Mouse (Mus musculus) cerebellum, postnatal 14 days (tissue): Measurements from ENCODE around the gene Rpl7a.
"Not testable (repeated sequence)": the region's sequence is repeated elsewhere in the genome, so short reads cannot be mapped to it uniquely, and the experiment has no call there.

Experiments
- DNase-seq, 2 experiments: peaks; one replicate each; pipeline ENCODE4 v3.0.0; 2021; ENCODE audit warnings: mixed read lengths in 2 of 2

Rpl7a gene

DNA sequence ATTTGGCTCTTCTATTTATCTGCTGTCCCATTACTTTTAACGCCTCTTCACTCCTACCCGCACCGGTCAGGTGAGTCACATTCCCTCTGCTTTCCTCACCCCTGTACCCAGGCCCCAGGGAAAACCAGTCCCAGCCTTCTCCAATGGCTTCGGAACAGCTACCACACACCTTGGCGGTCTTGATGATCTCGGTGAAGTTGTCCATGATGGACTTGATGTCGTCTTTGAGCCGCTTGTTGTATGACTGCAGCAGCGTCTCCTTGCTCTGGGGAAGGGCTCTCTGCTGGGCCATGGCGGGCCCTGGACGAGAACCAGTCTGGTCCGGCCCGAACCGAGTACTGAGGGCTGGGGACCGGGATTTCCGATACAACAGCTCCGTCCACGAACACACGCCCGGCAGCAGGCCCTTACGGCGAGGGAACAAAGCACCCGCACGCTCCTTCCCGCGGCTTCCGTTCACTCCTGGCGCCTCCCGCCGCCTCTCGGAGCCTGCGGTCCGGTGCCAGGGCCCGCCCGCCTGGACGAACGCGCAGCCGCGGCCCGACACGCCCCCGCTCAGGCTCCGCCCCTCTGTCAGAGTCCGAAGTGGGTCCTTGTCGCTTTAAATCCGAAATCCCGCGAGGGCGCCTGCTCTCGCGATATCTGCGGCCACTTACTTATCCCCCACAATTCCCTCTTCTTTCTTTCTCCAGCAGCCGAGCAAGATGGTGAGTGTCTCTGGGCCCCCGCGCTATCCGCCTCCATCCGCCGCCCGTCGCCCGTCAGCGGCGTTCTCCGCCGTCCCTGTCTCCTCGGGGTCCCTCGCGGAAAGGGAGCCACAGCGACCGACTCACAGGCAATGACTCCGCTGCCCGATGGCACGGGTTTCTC lies at the start of gene Rpl7a, which contains the start of gene Med22:
Gene Rpl7a, plus strand, starts transcription at position 641 of the 870 bp plus-strand sequence.
Gene Med22, minus strand, starts transcription at position 554 of the 870 bp plus-strand sequence.
- DNase-seq: peak; percentile 100

DNA sequence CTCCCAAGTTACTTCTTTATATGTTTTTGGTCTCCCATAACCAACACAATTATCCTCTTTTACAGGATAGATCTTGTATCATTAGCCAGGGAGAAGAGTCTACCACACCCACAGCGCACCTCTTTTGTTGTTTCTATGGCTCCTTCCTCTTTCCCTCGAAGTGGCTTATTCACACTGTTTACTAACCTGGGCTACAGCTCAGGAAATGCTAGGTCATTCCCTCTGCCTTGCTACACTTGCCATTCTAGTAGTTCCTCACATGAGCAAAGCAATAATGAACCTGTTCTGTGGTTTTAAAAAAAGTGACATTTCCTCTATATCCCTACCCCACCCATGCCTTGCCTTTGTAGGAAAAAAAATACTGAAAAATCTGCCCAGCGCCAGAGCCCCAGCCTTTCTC lies 47.7 kb upstream of the Rpl7a start:
- no peak for DNase-seq

DNA sequence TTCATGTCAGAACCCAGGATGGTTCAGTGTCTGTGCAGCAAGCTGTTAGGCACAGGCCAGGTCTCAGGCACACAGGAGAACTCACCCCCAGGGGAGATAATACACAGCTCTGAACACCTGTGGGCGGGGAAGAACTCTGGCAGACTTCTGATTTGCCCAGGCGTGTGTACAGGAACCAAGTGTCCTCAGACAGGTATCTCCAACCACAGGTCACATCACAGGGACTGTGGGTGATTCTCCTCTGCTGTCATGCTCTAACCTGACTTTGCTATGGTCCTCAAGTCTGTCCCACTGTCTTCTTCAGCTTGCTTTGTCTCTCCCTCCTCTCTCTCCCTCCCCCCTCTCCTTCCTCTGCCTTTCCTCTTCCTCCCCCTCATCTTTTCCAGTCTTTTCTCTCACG lies 45.7 kb upstream of the Rpl7a start, which contains the start of gene Abo:
Gene Abo, minus strand, starts transcription at position 101 of the 400 bp plus-strand sequence.
- DNase-seq: no peak

DNA sequence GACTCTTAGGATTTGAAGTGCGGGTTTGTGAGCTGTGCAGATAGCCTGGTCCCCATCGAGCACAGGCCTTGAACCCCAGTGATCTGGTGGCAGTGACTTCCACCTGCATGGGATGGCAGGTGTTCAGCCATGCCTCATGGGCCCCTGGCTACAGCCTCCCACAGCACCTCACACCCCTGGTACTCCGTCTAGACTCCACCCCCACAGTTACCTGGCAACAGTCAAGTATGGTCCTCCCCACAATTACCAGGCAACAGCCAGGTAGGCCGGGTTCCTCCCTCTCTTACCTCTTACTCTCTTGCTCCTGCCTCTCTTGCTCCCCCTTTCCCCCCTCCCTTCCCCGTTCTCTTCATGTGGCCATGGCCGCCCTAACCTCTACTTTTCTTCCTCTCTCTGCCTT lies 39.9 kb upstream of the Rpl7a start:
- DNase-seq: no peak

DNA sequence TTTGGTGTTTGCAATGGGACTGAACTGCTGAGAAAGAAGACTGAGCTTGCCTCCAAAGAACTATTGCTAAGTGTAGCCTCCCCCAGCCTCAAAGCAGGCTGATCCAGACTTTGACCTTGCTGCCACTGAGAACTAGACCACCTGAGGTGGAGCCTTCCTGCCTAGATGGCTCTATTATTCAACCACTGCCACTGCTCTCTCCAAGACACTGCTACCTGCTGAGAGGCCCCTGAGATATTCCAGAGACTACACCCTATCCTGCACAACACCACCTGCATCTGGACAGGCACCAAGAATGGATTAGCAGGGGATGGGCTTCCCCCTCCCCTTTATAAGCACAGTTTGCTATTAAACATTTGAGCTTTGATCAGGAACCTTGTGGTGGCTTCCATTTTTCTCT lies 32.0 kb upstream of the Rpl7a start:
- DNase-seq: no peak

DNA sequence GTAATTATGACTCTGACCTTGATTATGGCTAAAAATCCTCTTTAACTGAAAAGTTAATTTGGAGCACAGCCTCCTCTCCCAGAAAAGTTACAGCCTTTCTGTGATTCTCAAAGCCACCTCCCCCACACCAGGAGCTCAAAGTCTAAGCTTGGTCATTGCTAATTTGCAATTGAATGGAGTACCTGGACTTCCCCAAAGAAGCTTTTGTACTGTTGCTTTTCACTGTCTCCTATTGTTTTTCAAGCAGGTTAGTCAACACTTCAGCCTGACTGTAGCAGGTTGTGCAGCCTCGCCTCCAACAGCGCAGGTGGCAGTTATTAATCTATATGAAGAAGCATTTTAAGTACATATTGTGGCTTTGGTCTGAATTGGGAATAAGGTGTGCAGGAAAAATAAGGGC lies 25.0 kb upstream of the Rpl7a start:
- not testable (repeated sequence) for DNase-seq

DNA sequence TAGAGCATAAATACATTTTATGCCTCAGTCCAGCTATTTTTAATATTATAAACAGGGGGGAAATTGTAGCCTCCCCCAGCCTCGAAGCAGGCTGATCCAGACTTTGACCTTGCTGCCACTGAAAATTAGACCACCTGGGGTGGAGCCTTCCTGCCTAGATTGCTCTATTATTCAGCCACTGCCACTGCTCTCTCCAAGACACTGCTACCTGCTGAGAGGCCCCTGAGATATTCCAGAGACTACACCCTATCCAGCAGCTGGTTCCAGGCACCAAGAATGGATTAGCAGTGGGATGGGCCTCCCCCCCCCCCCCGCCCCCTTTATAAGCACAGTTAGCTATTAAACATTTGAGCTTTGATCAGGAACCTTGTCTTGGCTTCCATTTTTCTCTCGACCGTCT lies 24.4 kb upstream of the Rpl7a start:
- DNase-seq: not testable (repeated sequence)

DNA sequence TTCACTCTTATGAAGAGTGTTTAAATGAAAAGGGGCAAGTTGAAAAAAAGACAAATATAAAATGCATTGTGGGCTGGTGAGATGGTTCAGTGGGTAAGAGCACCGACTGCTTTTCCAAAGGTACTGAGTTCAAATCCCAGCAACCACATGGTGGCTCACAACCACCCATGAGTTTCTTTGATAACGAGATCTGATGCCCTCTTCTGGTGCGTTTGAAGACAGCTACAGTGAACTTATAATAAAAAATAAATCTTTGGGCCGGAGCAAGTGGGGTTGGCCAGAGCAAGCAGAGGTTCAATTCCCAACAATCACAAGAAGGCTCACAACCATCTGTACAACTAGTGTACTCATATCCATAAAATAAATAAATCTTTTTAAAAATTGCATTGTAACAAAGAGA lies 14.7 kb upstream of the Rpl7a start:
- DNase-seq: no peak

DNA sequence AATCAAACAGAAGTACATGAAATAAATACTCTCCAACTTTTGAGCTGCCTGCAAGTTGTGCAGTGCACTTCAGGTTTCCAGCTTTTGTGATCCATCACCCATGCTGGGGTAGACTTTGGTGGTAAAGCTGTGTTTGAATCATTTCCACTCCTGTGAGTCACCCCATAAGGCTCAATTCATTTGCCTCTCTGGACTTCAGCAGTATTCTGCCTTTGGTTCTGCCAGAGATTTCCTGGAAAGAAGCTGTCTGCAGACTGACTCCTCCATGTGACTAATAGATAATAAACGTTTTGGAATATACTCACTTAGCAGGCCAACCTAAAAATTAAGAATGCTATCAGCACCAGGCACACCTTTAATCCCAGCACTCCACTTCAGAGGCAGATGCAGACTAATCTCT lies 9.8 kb upstream of the Rpl7a start:
- DNase-seq: no peak

DNA sequence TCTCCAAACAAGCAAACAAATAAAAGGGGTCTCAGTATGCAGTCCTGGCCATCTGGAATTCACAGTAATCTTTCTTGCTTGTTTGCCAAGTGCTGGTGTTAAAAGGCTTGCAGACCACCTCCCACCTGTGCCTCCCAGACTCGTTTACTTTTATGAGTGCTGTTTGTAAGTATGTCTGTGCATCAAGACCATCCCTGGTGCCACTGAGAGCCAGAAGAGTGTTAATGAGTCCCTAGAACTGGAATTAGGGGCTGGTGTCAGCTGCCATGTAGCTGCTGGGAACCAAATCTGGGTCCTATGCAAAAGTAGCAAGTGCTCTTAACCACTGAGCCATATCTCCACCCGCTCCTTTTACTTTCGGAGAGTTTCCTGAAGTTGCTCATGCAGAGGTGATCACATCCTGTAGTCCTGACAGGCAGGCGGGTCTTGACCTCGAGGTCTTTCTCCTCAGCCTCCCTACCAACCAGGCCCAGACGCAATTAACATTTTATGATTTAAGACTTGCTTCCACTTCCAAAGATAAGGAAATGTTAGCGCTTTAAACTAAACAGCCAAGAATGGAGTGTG lies 8.6 kb upstream of the Rpl7a start:
- no peak for DNase-seq

DNA sequence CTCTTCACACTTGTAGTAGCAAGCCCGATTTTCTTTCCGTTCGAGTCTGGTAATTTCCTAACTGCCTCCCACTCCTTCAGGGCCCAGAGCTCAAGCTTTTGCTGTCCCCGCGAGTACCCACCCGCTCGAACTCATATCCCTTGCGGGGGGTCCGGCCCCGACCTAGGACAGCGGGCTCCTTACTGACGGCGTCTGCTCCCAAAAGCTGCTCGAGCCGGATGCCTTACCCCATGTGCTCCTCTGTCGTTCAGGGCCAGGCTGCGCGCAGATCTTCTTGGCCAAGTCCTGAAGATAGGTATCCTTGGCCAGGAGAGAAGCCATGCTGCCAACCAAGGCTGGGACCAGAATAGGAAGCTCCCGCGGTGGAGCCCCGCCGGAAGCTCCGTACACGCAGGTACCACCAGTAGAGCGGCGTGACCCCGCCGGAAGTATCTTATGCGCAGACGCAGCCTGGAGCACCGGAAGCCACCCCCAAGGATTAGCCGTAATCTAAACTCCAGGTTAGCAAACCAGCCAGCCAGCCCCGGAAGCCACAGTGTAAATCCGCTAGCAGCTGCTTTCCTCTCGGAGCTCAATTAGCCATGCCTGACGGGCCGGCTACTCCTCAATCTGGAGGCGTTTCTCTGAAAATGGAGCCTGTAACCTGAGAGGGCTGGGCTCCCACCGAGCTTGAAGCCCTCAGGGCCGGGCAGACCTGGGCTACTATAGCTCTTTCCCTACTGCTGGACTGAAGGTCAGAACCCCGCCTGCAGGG lies 7.9 kb upstream of the Rpl7a start, which contains the start of gene Surf6:
Gene Surf6, minus strand, starts transcription at position 413 of the 754 bp plus-strand sequence.
- DNase-seq: peak; percentile 94

DNA sequence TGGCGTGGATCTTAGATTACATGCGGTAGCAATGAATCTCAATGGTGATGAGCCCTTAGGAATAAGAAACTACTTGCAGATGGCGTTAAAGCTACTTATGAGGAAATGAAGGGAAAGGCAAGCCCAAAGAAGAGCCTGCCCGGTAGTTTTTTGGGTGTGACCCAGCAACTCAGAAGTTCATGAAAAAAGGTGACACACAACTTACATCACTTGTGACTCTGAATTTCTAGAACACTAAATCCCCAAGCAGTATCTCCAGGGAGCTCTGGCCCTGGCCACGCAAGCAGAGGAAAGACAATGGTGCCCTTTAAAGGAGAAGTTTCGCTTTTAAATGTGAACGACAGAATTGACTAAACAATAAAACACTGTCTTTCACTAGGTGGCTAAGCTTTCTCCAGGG lies 7.3 kb upstream of the Rpl7a start:
- no peak for DNase-seq

DNA sequence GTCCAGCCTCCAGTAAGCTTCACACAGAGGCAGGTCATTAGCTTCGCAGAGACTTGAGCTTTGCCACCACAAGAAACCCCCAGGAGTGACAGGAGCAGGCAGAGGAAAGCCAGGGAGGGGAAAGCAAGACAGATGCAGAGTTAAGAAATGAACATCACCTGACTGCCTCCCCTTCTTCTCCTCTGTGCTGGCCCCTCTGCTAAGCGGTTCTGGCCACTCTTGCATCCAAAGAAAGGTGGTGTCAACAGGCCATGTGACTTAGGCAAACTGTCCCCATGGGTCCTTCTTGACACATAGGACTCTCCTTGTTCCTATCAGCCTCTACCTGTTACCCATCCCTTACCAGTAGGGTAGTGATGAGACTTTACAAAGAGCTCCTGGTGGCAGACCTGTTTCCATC lies 4.6 kb upstream of the Rpl7a start:
- no peak for DNase-seq

DNA sequence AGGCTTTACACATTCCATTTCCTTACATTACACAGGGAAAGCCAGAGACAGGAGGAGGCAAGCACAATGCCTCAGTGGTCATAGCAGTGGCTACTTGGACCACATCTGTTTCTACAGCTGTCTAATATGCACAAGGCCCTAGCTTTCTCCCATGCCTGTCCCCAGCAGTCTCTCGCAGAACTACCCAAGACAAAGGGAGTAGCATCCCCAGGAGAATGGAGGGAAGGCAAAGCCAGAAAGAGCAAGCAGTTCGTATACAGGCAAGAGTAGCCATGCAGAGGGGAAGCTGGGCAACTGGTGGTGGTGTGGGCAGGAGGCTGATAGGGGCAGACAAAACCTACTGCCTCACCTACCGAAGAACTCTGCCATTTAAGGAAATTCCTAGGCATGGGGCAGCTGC lies 4.1 kb upstream of the Rpl7a start:
- no peak for DNase-seq

DNA sequence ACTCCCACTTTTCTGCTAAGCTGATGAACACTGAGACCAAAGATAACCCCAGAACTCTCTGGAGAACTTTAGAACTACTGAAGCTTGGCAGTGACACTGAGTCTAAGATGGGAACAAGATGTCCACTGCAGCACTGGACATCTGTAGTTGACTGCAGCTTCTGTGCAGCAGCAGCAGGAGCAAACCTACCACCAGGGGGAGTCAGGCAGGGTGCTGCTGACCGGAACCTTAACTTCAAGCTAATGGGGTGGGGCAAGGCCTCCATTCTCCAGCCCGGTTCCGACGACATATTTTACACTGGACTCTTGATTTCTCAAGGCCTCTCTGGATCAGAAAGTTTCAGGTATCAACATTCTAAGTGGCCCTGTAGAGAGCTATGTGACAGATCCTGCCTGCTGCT lies 3.5 kb upstream of the Rpl7a start:
- peak; percentile 43 to 61 for DNase-seq

DNA sequence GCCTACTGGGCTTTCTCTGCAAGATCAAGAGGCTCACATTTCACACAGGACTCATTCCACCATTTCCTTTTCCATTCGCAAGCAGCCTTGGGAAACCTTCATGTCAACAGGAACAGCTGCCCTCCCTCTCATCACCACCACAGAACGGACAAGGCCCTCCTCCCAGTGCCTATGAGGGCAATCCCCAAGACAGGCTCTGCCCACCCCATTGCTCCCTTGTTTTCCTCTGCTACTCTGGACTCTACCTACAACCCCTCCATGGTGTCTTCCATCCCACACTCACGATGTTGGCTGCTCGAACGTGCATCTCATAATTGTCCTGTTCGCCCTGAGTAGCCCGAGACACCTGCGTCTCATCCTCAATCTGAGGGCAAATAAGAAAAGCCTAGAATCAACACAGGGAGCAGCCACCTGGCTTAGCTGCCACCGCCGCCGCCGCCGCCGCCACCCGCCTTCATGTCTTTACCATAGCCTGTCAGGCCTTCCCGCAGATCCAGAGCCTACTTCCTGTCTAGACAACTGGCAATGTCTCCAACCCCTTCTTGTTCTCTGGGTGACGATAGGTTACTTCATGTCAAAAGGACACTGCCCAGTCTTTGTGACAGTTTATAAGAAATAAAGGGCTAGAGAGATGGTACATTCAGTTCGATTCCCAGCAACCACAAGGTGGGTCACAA lies 1.7 kb upstream of the Rpl7a start:
- no peak for DNase-seq

DNA sequence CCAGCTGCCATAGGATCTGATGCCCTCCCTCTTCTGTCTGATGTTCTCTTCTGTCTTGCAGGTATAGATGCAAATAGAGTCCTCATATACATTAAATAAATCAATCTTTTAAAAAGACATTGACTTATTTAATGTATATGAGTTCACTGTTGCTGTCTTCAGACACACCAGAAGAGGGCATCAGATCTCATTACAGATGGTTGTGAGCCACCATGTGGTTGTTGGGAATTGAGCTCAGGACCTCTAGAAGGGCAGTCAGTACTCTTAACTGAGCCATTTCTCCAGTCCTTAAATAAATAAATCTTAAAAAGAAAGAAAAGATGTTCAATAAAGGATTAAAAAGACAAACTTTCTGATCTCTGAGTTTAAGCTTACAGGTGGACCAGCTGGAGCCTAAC lies 1.2 kb upstream of the Rpl7a start:
- DNase-seq: no peak

DNA sequence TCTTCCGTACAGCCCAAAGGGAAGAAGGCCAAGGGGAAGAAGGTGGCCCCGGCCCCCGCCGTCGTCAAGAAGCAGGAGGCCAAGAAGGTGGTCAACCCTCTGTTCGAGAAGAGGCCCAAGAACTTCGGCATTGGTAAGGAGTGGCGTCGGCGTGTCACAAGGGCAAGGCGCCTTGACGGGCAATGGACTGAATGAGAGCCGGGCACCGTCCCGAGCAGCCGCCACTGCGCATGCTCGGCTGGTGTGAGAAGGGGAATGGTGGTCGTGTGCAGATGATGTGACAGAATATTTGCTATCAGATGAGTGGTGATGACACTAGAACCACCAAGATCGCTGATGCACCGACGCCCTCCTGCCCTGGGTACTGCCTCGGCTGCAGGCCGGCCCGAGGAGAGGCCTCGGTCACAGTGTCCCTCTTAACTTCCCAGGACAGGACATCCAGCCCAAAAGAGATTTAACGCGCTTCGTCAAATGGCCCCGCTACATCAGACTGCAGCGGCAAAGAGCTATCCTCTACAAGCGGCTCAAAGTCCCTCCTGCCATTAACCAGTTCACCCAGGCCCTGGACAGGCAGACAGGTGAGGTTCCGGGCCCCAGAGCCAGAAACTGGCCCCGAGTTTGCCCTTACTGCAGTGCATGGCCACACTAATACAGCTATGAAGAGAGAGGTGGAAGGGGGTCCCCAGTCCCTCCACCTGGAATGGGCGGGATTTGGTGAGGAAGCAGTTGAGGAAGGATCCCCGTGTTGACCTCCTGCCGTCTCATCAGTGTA lies 616 bp downstream of the Rpl7a start:
- DNase-seq: peak; percentile 78 to 86

DNA sequence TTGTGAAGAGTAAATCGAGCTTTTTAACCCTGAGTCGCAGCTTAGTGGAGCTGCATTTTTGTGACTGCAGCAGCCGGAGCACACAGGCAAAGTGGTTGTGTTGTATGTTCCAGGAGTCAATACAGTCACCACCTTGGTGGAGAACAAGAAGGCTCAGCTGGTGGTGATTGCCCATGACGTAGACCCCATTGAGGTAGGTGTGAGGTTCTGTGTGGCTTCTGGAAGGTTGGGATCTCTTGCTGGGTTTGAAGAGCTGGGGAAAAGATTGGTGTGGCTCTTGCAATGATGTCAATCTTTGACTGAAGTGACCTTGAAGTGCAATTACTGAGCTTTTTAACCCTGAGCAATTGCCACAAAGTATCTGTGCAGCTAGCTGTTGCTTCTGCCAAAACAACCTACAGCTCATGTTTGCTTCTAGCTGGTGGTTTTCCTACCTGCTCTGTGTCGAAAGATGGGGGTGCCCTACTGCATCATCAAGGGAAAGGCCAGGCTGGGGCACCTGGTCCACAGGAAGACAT lies 1.7 kb downstream of the Rpl7a start:
- DNase-seq: no peak

DNA sequence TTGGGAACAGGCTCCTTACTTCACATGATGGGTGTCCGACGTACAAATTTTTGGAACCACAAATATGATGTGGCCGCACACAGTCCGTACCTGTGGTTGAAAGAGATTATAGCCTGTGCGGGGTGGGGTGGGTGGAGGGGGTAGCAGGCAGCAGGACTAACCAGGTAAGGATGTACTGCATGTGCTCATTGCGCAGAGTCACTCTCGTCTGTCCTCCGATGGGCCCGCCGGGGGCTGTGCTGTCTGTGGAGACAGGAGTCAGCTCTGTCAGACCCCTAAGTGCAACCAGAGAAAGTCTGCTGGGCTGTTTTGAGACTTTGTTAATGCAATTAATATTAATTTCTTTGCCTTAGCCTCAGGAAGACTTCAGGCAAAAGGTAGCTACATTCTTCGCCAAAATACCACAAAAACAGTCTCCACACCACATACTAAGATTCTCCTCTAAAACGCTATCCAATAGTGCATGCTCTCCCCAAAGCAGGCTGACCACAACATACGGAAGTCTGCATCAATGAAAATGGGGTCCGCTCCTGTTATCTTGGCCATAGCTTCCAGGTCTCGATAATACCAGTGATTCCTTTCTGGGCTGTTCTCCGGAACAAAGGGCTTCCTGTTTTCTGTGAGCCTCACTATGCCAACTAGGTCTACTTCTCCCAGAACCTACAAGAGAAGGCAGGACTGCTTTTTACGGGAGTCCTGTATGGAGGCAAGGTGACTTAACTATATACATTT lies 3.0 kb downstream of the Rpl7a start:
- no peak for DNase-seq
